Mouse (Mus musculus): ENCODE data around the gene Arl4a. TPM values are rescaled to one million over a fixed set of nuclear protein-coding genes. Genes with fewer than 3 reads are reported as not detected.

Arl4a gene
- polyA plus RNA-seq, 2 experiments = 27.8 to 77.8 TPM

- ATAC-seq (ENCODE audit: low FRiP score, low read depth) = no peak
- TF ChIP-seq POLR2A (IDR thresholded peaks at IDR 0.05; ENCODE audit: borderline replicate concordance, extremely low read depth, insufficient read depth, insufficient read length) = no peak
Observed at GRCm38 (mm10) chr12:39997651-39998050, 40.2 kb downstream of the Arl4a start.

DNA sequence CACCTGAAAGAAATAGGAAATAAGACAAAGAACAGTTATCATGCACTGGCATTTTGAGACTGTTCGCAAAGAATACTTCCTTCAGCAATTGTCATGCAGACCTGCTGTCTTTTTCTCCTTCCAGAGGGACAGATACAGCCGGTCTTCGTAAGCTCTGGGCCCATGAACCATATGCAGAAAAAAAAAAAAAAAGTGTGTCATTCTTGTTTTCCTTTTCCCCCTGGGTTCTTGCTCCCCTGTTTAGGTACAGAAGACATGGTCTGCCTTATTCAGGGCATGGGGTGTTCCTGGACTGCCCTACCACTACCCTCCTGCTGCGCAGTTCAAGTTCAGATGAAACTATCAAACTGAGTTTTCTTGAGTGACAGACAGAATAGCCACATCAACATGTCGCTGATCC, 41.8 kb downstream of the Arl4a start:
- Histone ChIP-seq H3K4me3 (replicated peaks; ENCODE audit: low read length) (no peak overlapping the region), H3K27me3 (ENCODE audit: control insufficient read depth, insufficient read depth, low read length) (no peaks in the 10 kb centered on the region), H3K36me3 (ENCODE audit: control insufficient read depth, insufficient read depth, low read length) (no peaks in the 10 kb centered on the region), H3K4me1 (ENCODE audit: control insufficient read depth, insufficient read depth, low read length) (peaks cover 12% of the 10 kb centered on the region), H3K4me2 (replicated peaks; ENCODE audit: low read depth, low read length, severe bottlenecking) (no peak overlapping the region), H3K9me3 (ENCODE audit: control insufficient read depth, low read length) (no peaks in the 10 kb centered on the region), H3K9ac (ENCODE audit: low read depth, low read length, severe bottlenecking) (no peak overlapping the region), H3K27ac (replicated peaks; ENCODE audit: low read depth, low read length) (no peak overlapping the region)
- DNase-seq (ENCODE audit: low spot score) = no peak
- no peak for ATAC-seq (ENCODE audit: low FRiP score, low read depth)
- 85% methylated on average over 5 of the region's 5 CpGs for WGBS
- no peak for TF ChIP-seq POLR2A (IDR thresholded peaks at IDR 0.05; ENCODE audit: borderline replicate concordance, extremely low read depth, insufficient read depth, insufficient read length)

More at GRCm38 (mm10) chr12:39997651-39998050, 40.2 kb downstream of the Arl4a start:
- DNase-seq (ENCODE audit: low spot score) = no peak
- Histone ChIP-seq H3K4me2 (replicated peaks; ENCODE audit: low read depth, low read length, severe bottlenecking) (no peak overlapping the region), H3K36me3 (ENCODE audit: control insufficient read depth, insufficient read depth, low read length) (no peaks in the 10 kb centered on the region), H3K27me3 (ENCODE audit: control insufficient read depth, insufficient read depth, low read length) (no peaks in the 10 kb centered on the region), H3K9ac (ENCODE audit: low read depth, low read length, severe bottlenecking) (no peak overlapping the region), H3K4me3 (replicated peaks; ENCODE audit: low read length) (no peak overlapping the region), H3K27ac (replicated peaks; ENCODE audit: low read depth, low read length) (no peak overlapping the region), H3K4me1 (ENCODE audit: control insufficient read depth, insufficient read depth, low read length) (peaks cover 12% of the 10 kb centered on the region), H3K9me3 (ENCODE audit: control insufficient read depth, low read length) (no peaks in the 10 kb centered on the region)
- 22% methylated on average over 4 of the region's 4 CpGs for WGBS

- no peaks in the 10 kb centered on the region for H3K9me3 ChIP-seq (ENCODE audit: control insufficient read depth, low read length)
- no peak for ATAC-seq (ENCODE audit: low FRiP score, low read depth)
- H3K36me3 ChIP-seq (ENCODE audit: control insufficient read depth, insufficient read depth, low read length) = no peaks in the 10 kb centered on the region
- no peak overlapping the region for H3K4me3 ChIP-seq (replicated peaks; ENCODE audit: low read length)
- DNase-seq (ENCODE audit: low spot score) = no peak
- 53% methylated on average over 1 of the region's 1 CpGs for WGBS
- H3K27me3 ChIP-seq (ENCODE audit: control insufficient read depth, insufficient read depth, low read length) = no peaks in the 10 kb centered on the region
- no peak overlapping the region for H3K27ac ChIP-seq (replicated peaks; ENCODE audit: low read depth, low read length)
- H3K4me1 ChIP-seq (ENCODE audit: control insufficient read depth, insufficient read depth, low read length) = peaks cover 12% of the 10 kb centered on the region
- TF ChIP-seq POLR2A (IDR thresholded peaks at IDR 0.05; ENCODE audit: borderline replicate concordance, extremely low read depth, insufficient read depth, insufficient read length) = no peak
- H3K4me2 ChIP-seq (replicated peaks; ENCODE audit: low read depth, low read length, severe bottlenecking) = no peak overlapping the region
- no peak overlapping the region for H3K9ac ChIP-seq (ENCODE audit: low read depth, low read length, severe bottlenecking)
Observed at GRCm38 (mm10) chr12:39995609-39996008, 42.2 kb downstream of the Arl4a start.

DNA sequence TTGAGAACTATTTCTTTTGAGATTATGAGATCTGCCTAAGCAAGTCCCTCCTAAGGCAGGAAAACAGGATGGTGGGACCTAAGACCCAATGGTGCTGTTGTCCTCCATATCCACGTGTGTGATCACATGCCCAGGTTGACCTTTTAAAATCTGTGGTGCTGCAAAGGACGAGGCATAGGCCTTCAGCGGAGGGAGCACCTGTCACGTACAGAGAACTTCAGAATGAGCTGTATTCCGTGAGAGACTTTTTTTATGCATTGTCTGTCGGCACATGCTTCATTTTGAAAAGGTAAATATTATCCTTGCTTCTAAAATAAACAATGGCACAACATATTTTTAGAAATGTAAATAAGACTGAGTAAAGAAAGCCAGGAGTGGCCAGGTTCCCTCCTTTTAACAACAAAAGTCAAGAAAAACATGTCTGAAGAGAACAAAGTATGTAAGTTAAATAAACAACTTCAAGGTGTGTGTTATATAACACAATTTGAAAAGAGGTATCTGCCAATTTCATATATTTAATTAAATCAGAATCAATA, 45.0 kb downstream of the Arl4a start:
- TF ChIP-seq POLR2A (IDR thresholded peaks at IDR 0.05; ENCODE audit: borderline replicate concordance, extremely low read depth, insufficient read depth, insufficient read length) = no peak
- H3K27me3 ChIP-seq (ENCODE audit: control insufficient read depth, insufficient read depth, low read length) = no peaks in the 10 kb centered on the region
- H3K4me2 ChIP-seq (replicated peaks; ENCODE audit: low read depth, low read length, severe bottlenecking) = no peak overlapping the region
- no peaks in the 10 kb centered on the region for H3K9me3 ChIP-seq (ENCODE audit: control insufficient read depth, low read length)
- peaks cover 4% of the 10 kb centered on the region for H3K4me1 ChIP-seq (ENCODE audit: control insufficient read depth, insufficient read depth, low read length)
- no peak overlapping the region for H3K9ac ChIP-seq (ENCODE audit: low read depth, low read length, severe bottlenecking)
- H3K4me3 ChIP-seq (replicated peaks; ENCODE audit: low read length) = no peak overlapping the region
- no peaks in the 10 kb centered on the region for H3K36me3 ChIP-seq (ENCODE audit: control insufficient read depth, insufficient read depth, low read length)
- DNase-seq (ENCODE audit: low spot score) (no peak), ATAC-seq (ENCODE audit: low FRiP score, low read depth) (no peak)
- H3K27ac ChIP-seq (replicated peaks; ENCODE audit: low read depth, low read length) = no peak overlapping the region
- WGBS = 77% methylated on average over 6 of the region's 6 CpGs

- H3K4me1 ChIP-seq (ENCODE audit: control insufficient read depth, insufficient read depth, low read length) = no peaks in the 10 kb centered on the region
- H3K36me3 ChIP-seq (ENCODE audit: control insufficient read depth, insufficient read depth, low read length) = no peaks in the 10 kb centered on the region
- H3K9ac ChIP-seq (ENCODE audit: low read depth, low read length, severe bottlenecking) = no peak overlapping the region
- no peak overlapping the region for H3K4me2 ChIP-seq (replicated peaks; ENCODE audit: low read depth, low read length, severe bottlenecking)
- ATAC-seq (ENCODE audit: low FRiP score, low read depth) = no peak
- 74% methylated on average over 4 of the region's 4 CpGs for WGBS
- no peak overlapping the region for H3K27ac ChIP-seq (replicated peaks; ENCODE audit: low read depth, low read length)
- no peaks in the 10 kb centered on the region for H3K27me3 ChIP-seq (ENCODE audit: control insufficient read depth, insufficient read depth, low read length)
- no peak for TF ChIP-seq POLR2A (IDR thresholded peaks at IDR 0.05; ENCODE audit: borderline replicate concordance, extremely low read depth, insufficient read depth, insufficient read length)
- DNase-seq (ENCODE audit: low spot score) = no peak
- no peaks in the 10 kb centered on the region for H3K9me3 ChIP-seq (ENCODE audit: control insufficient read depth, low read length)
- no peak overlapping the region for H3K4me3 ChIP-seq (replicated peaks; ENCODE audit: low read length)
Observed at GRCm38 (mm10) chr12:39990830-39991780, 46.7 kb downstream of the Arl4a start.

Data from limb, embryonic 14.5 days (tissue).